Comparison of ENCODE assay signal across 4 mouse cellular contexts in the genomic region with DNA sequence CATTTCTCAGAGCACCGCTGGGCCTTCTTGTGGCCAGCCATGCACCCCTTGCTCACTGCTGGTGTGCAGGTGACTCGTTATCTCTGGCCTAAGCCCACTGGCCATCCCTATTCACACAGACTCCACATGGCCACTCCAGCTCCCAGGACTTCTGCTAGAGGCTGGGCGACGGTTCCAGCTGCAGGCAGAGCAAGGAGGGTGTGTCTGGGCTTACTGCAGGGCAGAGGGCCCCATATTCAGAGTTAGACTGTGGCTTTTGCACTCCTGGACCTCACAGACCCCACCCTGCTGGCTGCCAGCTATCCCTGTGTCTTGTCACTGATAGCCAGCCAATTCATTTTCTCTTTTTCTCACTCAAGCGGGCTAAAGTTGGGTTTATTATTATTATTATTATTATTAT.
"Had no signal": no experiment of that assay in that cellular context is flagged by ENCODE, and none has a peak within 500 bp of the region (broad histone marks: within the 10 kb centered on the region; RNA-seq: fewer than 3 reads in every experiment).

No protein-coding gene starts in this region.

- H3K9me3 ChIP-seq: limb, embryonic 15.5 days; neural tube, embryonic 12.5 days had no signal

- H3K36me3 ChIP-seq: limb, embryonic 15.5 days; neural tube, embryonic 12.5 days had no signal

- H3K27ac ChIP-seq: liver, embryonic 14.5 days; neural tube, embryonic 12.5 days had no signal

- H3K9ac ChIP-seq: limb, embryonic 15.5 days; liver, embryonic 14.5 days; neural tube, embryonic 12.5 days had no signal

- H3K4me1 ChIP-seq: neural tube, embryonic 12.5 days had no signal

- DNase-seq: layer of hippocampus, postnatal 36 days had no signal

- H3K4me2 ChIP-seq: limb, embryonic 15.5 days; neural tube, embryonic 12.5 days had no signal

- H3K4me3 ChIP-seq: limb, embryonic 15.5 days; neural tube, embryonic 12.5 days had no signal
